Mouse (Mus musculus) hindbrain, embryonic 15.5 days (tissue): ENCODE results near the gene Abca6. TPM values are rescaled to one million over a fixed set of nuclear protein-coding genes. Genes with fewer than 3 reads are reported as not detected.

Experiments used
- ATAC-seq: fragments of 200-750 bp; cut with Nextera tagmentation; 2 replicates; pipeline ENCODE4 v1.8.0; 2017; ENCODE audit warnings: low read depth, moderate number of reproducible peaks, moderate TSS enrichment; ENCODE audit not compliant: low FRiP score
- H3K27ac ChIP-seq: fragments of 300-500 bp; sonication (generic); replicated peaks from 2 replicates; pipeline ENCODE4 v1.5.1; 2015; ENCODE audit warnings: mild to moderate bottlenecking, inconsistent platforms
- H3K27me3 ChIP-seq: fragments of 300-500 bp; sonication (generic); 2 replicates; pipeline ENCODE4 v1.6.1; 2015; ENCODE audit warnings: control low read depth, inconsistent platforms
- H3K36me3 ChIP-seq: fragments of 300-500 bp; sonication (generic); 2 replicates; pipeline ENCODE4 v1.6.1; 2015; ENCODE audit warnings: control low read depth, inconsistent platforms
- H3K4me1 ChIP-seq: fragments of 300-500 bp; sonication (generic); replicated peaks from 2 replicates; pipeline ENCODE4 v1.6.1; 2015; ENCODE audit warnings: control low read depth, inconsistent platforms
- H3K4me2 ChIP-seq: fragments of 300-500 bp; sonication (generic); 2 replicates; pipeline ENCODE4 v1.6.1; 2015; ENCODE audit warnings: moderate library complexity, mild to moderate bottlenecking, inconsistent platforms
- H3K4me3 ChIP-seq: fragments of 300-500 bp; sonication (generic); 2 replicates; pipeline ENCODE4 v1.5.1; 2015; ENCODE audit warnings: mild to moderate bottlenecking, inconsistent platforms
- H3K9ac ChIP-seq: fragments of 300-500 bp; sonication (generic); 2 replicates; pipeline ENCODE4 v1.6.1; 2015; ENCODE audit warnings: inconsistent platforms
- H3K9me3 ChIP-seq: fragments of 300-500 bp; sonication (generic); 2 replicates; pipeline ENCODE4 v1.6.1; 2016; ENCODE audit warnings: control low read depth, inconsistent platforms
- WGBS: fragments of 180-500 bp; shearing (Covaris S2); methylation state at CpG from one replicate; pipeline ENCODE4 v1.1.7; 2015; 5-methylcytosine and 5-hydroxymethylcytosine counted together
- polyA plus RNA-seq: library from polyadenylated mRNA; unstranded; fragments of >200 nt; fragmentation: Nextera tagmentation; extraction: Ambion mirVana; gene quantifications from 2 replicates; pipeline ENCODE4 v1.2.1, GENCODE M21; 2015

The Abca6 gene
- polyA plus RNA-seq, 1 experiment from 2014 or later: 0.32 TPM

DNA sequence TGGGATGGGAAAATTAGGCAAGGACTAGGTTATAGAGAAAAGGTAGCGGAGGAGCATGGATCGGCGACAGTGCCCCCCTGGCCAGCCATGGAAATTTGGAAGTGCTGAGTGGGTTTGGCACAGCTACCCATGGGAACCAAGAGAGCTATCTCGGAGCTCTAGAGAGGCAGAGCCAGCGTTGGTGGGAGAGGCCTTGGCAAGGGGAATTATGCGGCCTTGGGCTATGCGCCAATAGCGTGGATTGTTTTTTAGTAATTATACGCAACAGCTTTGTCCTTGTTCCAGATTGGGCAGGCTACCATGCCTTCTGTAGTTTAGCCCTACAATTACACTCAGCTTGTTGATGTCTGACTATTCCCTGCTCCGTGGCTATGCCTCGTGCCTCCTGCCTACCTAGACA lies 15.2 kb upstream of the Abca6 start:
- Histone ChIP-seq H3K4me3 (no peak overlapping the region), H3K9me3 (no peaks in the 10 kb centered on the region), H3K9ac (no peak overlapping the region), H3K27me3 (no peaks in the 10 kb centered on the region), H3K36me3 (peaks cover 5% of the 10 kb centered on the region; the same call in 1 of the 2 replicates), H3K4me2 (no peak overlapping the region), H3K27ac (no peak overlapping the region), H3K4me1 (no peaks in the 10 kb centered on the region)
- 81% methylated on average over 11 of the region's 11 CpGs for WGBS
- no peak for ATAC-seq

DNA sequence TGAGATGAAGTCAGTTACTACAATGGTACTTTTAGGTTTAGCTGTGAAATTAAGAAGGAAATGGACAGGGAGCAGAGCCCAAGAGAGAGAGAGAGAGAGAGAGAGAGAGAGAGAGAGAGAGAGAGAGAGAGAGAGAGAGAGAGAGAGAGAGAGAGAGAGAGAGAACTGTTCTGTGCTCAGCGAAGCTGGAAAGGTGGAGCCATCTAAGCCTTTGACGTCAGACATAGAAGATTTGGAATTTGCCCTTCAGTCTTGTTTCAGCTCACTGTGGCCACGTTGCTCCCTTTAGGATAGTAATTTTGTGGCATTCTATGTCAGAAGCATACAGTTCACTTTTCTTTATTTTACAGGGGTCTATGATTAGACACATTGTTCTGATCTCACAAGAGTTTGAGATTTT lies 10.3 kb upstream of the Abca6 start:
- H3K27me3 ChIP-seq: no peaks in the 10 kb centered on the region
- H3K36me3 ChIP-seq: peaks cover 5% of the 10 kb centered on the region; the same call in 1 of the 2 replicates
- H3K9ac ChIP-seq: no peak overlapping the region
- H3K4me3 ChIP-seq: no peak overlapping the region
- no peak overlapping the region for H3K27ac ChIP-seq
- WGBS: 83% methylated on average over 3 of the region's 3 CpGs
- H3K9me3 ChIP-seq: 0 out of 2 replicates have a peak, but pooled peaks cover 6% of the 10 kb centered on the region
- ATAC-seq: no peak
- no peaks in the 10 kb centered on the region for H3K4me1 ChIP-seq
- H3K4me2 ChIP-seq: no peak overlapping the region

DNA sequence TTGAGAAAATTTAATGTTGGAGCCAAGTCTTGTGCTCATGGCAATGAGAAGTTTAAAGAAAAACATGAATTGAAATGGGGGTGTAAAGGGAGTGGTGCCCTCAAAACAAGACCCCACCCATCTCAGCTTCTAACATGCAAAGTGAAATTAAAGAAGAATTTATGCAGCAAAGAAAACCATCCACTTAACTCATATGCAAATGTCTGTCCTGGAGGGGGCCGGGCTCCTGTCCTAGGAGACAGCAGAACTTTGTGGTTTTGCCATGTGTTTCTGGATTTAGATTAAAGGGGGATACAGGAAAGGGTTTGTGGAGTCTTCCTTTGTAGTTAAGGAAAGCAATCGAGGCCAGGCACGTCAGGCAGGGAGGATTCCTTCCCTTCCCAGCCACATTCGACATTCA lies 6.3 kb upstream of the Abca6 start:
- 0 out of 2 replicates have a peak, but pooled peaks cover 6% of the 10 kb centered on the region for H3K9me3 ChIP-seq
- H3K4me3 ChIP-seq: no peak overlapping the region
- 78% methylated on average over 4 of the region's 4 CpGs for WGBS
- H3K4me2 ChIP-seq: no peak overlapping the region
- no peaks in the 10 kb centered on the region for H3K4me1 ChIP-seq
- H3K9ac ChIP-seq: no peak overlapping the region
- no peak for ATAC-seq
- no peak overlapping the region for H3K27ac ChIP-seq
- no peaks in the 10 kb centered on the region for H3K27me3 ChIP-seq
- no peaks in the 10 kb centered on the region for H3K36me3 ChIP-seq

DNA sequence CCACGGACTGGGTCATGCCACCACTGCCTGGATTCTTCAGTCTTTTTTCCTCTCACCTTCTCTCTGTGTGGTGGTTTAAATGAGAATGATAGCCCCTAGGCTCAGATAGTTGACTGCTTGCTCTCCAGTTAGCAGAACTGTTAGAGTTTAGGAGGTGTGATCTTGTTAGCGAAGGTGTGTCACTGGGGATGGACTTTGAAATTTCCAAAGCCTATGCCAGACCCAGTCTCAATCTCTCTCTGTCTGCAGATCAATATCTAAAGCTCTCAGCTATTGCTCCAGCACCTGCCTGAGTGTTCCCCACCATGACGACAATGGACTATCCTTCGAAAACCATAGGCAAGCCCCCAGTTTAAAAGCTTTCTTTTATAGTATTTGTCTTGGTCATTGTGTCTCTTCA lies 5.5 kb upstream of the Abca6 start:
- Histone ChIP-seq H3K9me3 (0 out of 2 replicates have a peak, but pooled peaks cover 6% of the 10 kb centered on the region), H3K9ac (no peak overlapping the region), H3K4me2 (no peak overlapping the region), H3K36me3 (no peaks in the 10 kb centered on the region), H3K27ac (no peak overlapping the region), H3K4me1 (no peaks in the 10 kb centered on the region), H3K27me3 (no peaks in the 10 kb centered on the region), H3K4me3 (no peak overlapping the region)
- 92% methylated on average over 4 of the region's 4 CpGs for WGBS
- no peak for ATAC-seq

DNA sequence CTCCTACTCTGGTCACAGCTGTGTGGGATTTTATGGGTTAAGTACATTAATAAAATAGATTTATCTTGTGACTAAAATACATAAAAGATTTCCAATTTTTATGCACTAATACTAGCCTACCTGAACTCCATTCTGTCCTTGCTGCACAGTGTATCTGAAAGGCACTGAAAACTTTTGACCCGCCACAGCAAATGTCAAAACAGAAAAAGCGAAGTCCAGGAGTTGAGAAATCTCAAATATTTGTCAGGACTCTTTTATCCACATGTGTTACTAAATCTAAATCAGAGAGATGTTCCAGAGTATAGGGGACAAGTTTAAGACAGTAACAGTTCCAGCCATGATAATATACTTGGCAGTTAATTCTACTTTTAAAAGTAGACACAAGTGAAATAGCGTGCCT lies 680 bp upstream of the Abca6 start:
- Histone ChIP-seq H3K27me3 (no peaks in the 10 kb centered on the region), H3K27ac (no peak overlapping the region), H3K4me3 (no peak overlapping the region), H3K4me2 (no peak overlapping the region), H3K4me1 (no peaks in the 10 kb centered on the region), H3K9ac (no peak overlapping the region), H3K9me3 (no peaks in the 10 kb centered on the region), H3K36me3 (no peaks in the 10 kb centered on the region)
- 84% methylated on average over 3 of the region's 3 CpGs for WGBS
- ATAC-seq: no peak

DNA sequence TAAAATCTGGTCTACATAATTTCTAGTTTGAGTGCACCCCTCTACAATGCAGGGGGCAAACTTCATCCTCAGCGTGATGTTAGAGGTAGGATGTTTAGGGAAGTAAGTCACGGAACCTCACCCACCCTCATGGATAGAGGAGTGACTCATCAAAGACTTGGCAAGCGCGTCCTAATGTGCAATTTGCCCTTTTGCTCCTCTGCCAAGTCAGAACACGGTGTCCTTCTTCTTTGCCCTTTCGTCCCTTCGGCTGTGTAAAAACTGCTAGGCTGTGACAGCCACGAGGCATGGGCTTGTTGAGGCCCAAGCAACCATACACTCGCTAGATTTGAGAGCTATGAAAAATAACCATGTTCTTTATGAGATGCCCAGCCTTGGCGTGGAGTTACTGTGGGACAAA lies 6.8 kb downstream of the Abca6 start:
- Histone ChIP-seq H3K4me2 (no peak overlapping the region), H3K9ac (no peak overlapping the region), H3K4me1 (no peaks in the 10 kb centered on the region), H3K36me3 (no peaks in the 10 kb centered on the region), H3K27me3 (no peaks in the 10 kb centered on the region), H3K27ac (no peak overlapping the region), H3K9me3 (no peaks in the 10 kb centered on the region), H3K4me3 (no peak overlapping the region)
- 92% methylated on average over 10 of the region's 10 CpGs for WGBS
- no peak for ATAC-seq

DNA sequence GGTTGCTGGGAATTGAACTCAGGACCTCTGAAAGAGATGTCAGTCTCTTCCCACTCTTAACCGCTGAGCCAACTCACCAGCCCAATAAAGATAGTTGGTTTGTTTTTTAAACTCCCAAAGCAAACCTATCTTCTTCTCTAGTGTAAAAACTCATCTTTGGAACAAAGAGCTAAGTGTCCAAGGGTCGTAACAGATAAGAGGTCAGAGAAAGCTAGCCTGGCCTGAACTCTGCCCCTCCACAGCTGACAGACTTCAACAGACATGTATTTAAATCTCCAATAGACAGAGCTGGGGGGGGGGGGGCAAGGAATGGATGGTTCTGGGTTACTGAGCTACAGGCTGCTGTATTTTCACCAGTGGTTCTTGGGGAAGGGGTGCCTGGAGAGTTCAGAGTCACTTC lies 14.1 kb downstream of the Abca6 start:
- Histone ChIP-seq H3K9ac (no peak overlapping the region), H3K4me3 (no peak overlapping the region), H3K4me1 (no peaks in the 10 kb centered on the region), H3K36me3 (no peaks in the 10 kb centered on the region), H3K27ac (no peak overlapping the region), H3K9me3 (no peaks in the 10 kb centered on the region), H3K27me3 (no peaks in the 10 kb centered on the region), H3K4me2 (no peak overlapping the region)
- no peak for ATAC-seq
- 90% methylated on average over 2 of the region's 2 CpGs for WGBS

DNA sequence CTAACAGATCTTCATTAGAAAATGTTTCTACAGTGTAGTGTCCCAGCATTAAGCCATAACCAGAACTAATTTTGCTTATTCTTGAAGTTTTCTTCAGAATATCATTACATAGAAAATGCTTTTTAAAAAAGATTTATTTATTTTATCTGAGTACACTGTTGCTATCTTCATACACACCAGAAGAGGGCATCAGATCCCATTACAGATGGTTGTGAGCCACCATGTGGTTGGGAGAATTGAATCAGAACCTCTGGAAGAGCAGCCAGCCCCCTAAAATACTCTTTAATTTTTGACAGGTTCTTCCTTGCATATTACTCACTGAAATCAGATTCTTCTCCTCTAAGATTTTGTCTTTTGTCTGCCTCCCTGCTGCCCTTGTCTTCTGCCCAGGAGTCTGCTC lies 18.6 kb downstream of the Abca6 start:
- Histone ChIP-seq H3K4me2 (no peak overlapping the region), H3K9ac (no peak overlapping the region), H3K4me1 (no peaks in the 10 kb centered on the region), H3K36me3 (no peaks in the 10 kb centered on the region), H3K4me3 (no peak overlapping the region), H3K9me3 (no peaks in the 10 kb centered on the region), H3K27me3 (no peaks in the 10 kb centered on the region), H3K27ac (no peak overlapping the region)
- ATAC-seq: no peak

DNA sequence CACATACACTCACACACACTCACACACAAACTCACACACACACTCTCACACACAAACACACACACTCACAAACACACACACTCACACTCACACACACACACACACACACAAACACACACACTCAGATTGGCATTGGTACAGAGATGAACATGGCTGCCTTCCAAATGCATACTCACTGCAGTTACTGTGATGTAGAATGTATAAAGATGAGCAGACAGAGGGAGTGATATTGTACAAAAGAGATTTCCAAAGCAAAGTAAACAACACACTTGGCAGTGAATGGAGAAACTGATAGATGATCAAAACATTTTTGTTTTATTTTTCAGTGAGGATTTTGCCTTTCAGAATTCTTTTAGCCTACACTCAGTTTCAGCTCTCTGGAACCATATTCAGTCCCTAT lies 34.5 kb downstream of the Abca6 start:
- Histone ChIP-seq H3K27ac (no peak overlapping the region), H3K27me3 (no peaks in the 10 kb centered on the region), H3K4me2 (no peak overlapping the region), H3K9ac (no peak overlapping the region), H3K36me3 (no peaks in the 10 kb centered on the region), H3K4me1 (no peaks in the 10 kb centered on the region), H3K9me3 (no peaks in the 10 kb centered on the region), H3K4me3 (no peak overlapping the region)
- ATAC-seq: no peak

DNA sequence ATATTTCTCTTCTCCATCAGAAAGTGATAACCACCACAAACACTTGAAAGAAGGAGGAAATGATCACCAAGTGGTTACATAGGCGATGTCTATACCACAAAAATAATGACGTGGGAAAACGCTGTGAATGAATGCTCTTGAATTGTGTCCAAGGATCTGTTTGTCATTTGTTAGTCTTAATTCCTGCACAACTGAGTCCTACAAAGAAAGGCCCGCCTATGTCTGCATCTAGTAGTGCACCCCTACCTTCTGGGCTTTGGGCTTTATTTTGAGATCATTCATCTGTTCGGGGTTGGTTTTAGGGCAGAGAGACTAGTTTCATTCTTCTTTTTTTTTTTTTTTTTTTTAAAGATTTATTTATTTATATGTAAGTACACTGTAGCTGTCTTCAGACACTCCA lies 47.6 kb downstream of the Abca6 start:
- Histone ChIP-seq H3K27ac (no peak overlapping the region), H3K4me3 (no peak overlapping the region), H3K4me1 (no peaks in the 10 kb centered on the region), H3K4me2 (no peak overlapping the region), H3K36me3 (no peaks in the 10 kb centered on the region), H3K9me3 (no peaks in the 10 kb centered on the region), H3K9ac (no peak overlapping the region), H3K27me3 (no peaks in the 10 kb centered on the region)
- ATAC-seq: no peak
- WGBS: 93% methylated on average over 5 of the region's 5 CpGs

DNA sequence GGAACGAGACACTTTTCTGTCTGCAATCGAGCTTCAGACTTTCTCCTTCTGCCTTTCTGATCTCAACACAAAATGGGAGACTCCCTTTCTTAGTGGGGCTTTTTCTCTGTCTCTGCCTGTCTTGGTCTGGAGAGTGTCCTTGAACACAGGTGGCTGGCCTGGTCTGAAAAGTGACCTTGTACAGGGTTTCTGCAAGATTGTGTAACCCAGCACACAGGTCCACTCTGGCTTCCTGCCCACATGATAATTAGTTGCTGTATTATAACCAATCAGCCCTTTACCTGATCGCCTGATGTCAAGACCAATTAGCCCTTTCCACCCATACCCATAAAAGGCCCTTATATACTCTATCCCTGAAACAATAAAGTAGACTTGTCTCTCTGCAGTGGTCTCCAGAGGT lies 52.7 kb downstream of the Abca6 start:
- ATAC-seq: no peak
- Histone ChIP-seq H3K9me3 (no peaks in the 10 kb centered on the region), H3K27me3 (no peaks in the 10 kb centered on the region), H3K4me1 (no peaks in the 10 kb centered on the region), H3K27ac (no peak overlapping the region), H3K4me3 (no peak overlapping the region), H3K4me2 (no peak overlapping the region), H3K9ac (no peak overlapping the region), H3K36me3 (no peaks in the 10 kb centered on the region)
- 82% methylated on average over 3 of the region's 3 CpGs for WGBS

DNA sequence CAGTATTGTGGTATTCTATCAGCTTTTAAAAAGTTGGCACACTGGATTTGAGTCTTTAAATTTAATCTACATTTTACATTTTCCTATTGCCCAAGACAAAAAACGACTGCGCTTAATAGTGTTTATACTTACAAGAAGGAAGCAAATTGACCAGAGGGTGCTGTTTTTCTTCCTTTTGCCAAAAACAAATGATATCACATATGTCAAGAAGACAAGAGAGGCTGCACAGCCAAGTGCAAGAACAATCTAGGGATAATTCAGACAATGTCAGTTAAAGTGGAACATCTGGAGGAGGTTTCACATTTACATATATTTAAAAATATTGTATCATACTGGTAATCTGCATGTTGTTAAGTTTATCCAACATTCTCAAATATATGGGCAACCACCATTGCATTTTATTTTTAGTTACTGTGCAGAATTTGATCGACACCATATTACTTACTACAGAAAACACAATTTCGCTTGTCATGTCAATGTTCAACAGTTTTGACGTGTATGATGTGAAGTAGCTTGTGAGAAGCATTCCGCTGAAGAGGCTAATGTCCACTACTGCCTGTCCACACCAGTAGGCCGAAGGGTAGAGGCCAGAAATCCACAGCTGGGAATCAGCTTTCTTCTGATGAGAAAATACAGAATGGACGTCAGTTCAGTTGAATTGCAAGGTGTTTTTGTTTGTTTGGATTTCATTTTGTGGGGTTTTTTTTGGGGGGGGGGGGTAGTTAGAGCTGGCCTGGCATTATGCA lies 54.8 kb downstream of the Abca6 start:
- 91% methylated on average over 8 of the region's 8 CpGs for WGBS
- H3K9me3 ChIP-seq: no peaks in the 10 kb centered on the region
- no peak overlapping the region for H3K27ac ChIP-seq
- ATAC-seq: no peak
- no peak overlapping the region for H3K4me2 ChIP-seq
- H3K27me3 ChIP-seq: no peaks in the 10 kb centered on the region
- H3K4me1 ChIP-seq: no peaks in the 10 kb centered on the region
- no peaks in the 10 kb centered on the region for H3K36me3 ChIP-seq
- H3K9ac ChIP-seq: no peak overlapping the region
- H3K4me3 ChIP-seq: no peak overlapping the region

DNA sequence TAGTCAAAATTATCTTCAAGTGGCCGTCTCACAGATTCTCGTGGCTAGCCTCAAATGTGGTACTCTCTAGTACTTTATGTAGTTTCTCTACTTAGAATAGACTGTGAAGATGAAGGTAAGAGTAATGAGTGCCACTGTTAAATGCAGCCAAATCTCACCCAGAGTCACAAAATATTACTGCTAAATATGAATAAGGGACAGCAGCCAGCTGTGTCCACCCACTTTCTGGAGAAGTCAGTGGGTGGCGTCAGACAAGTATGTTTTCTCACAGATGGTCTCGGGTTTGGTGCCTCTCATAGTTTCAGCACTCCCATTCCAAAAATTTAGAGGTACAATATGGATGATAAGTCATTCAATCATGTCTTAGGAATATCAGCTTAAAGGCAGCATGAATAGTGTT lies 56.3 kb downstream of the Abca6 start:
- WGBS: 87% methylated on average over 4 of the region's 4 CpGs
- no peaks in the 10 kb centered on the region for H3K4me1 ChIP-seq

More for the DNA sequence above, 56.3 kb downstream of the Abca6 start:
- Histone ChIP-seq H3K9ac (no peak overlapping the region), H3K27me3 (no peaks in the 10 kb centered on the region), H3K4me3 (no peak overlapping the region), H3K4me2 (no peak overlapping the region), H3K27ac (no peak overlapping the region), H3K36me3 (no peaks in the 10 kb centered on the region), H3K9me3 (no peaks in the 10 kb centered on the region)
- no peak for ATAC-seq
